ENCODE assay signal across 8 mouse cellular contexts in genomic region chr1:38897431-38898248, GRCm38 (mm10). TPM values are rescaled to one million over a fixed set of nuclear protein-coding genes. Genes with fewer than 3 reads are reported as not detected.
DNase-seq lines count a peak whose midpoint lies in the region; ATAC-seq and TF ChIP-seq lines count a peak whose summit lies in the region.

Gene Chst10 (minus strand): TSS chr1:38898161.

- ATAC-seq in G1E (ENCODE audit: extremely low read depth, insufficient number of reproducible peaks, low FRiP score, poor library complexity, severe bottlenecking): peak; percentile 76
- peak; percentile 94 for ATAC-seq in hindbrain, embryonic 11.5 days (ENCODE audit: low FRiP score)
- ATAC-seq in lung, embryonic 16.5 days (ENCODE audit: low read depth): peak; percentile 92

- TF ChIP-seq CTCF in G1E (IDR thresholded peaks at IDR 0.05; ENCODE audit: low read depth, low read length): no peak

- peak within 1 kb of the TSS; percentile 75 for H3K4me3 ChIP-seq in G1E (ENCODE audit: low read depth, low read length)
- peak within 1 kb of the TSS; percentile 53 for H3K4me3 ChIP-seq in hindbrain, embryonic 11.5 days (ENCODE audit: low read depth, low read length)
- peak within 1 kb of the TSS; percentile 67 for H3K4me3 ChIP-seq in lung, embryonic 16.5 days (ENCODE audit: low read length)

- H3K4me1 ChIP-seq in G1E (ENCODE audit: insufficient read depth, low read depth, low read length): peaks cover 64% of the 10 kb centered on the region
- peaks cover 4% of the 10 kb centered on the region; the same call in 1 of the 2 replicates for H3K4me1 ChIP-seq in hindbrain, embryonic 11.5 days (replicated peaks; ENCODE audit: control insufficient read depth, insufficient read depth, low read length)
- 0 out of 2 replicates have a peak, but pooled peaks cover 3% of the 10 kb centered on the region for H3K4me1 ChIP-seq in lung, embryonic 16.5 days (replicated peaks; ENCODE audit: control insufficient read depth, insufficient read depth, low read length)

- peak within 1 kb of the TSS; percentile 72 for H3K4me2 ChIP-seq in hindbrain, embryonic 11.5 days (replicated peaks; ENCODE audit: low read depth, low read length)
- peak within 1 kb of the TSS; percentile 93 for H3K4me2 ChIP-seq in lung, embryonic 16.5 days (ENCODE audit: low read depth, low read length)

- 0 out of 2 replicates have a peak, but pooled peaks cover 2% of the 10 kb centered on the region for H3K9me3 ChIP-seq in G1E (replicated peaks)
- no peaks in the 10 kb centered on the region for H3K9me3 ChIP-seq in hindbrain, embryonic 11.5 days (ENCODE audit: control insufficient read depth, low read length)
- no peaks in the 10 kb centered on the region for H3K9me3 ChIP-seq in lung, embryonic 16.5 days (ENCODE audit: control insufficient read depth, low read length)

- peak within 1 kb of the TSS; percentile 66 for H3K9ac ChIP-seq in hindbrain, embryonic 11.5 days (ENCODE audit: low read depth, low read length)
- peak within 1 kb of the TSS; percentile 69 for H3K9ac ChIP-seq in lung, embryonic 16.5 days (ENCODE audit: low read length)

- under 1% methylated on average over 65 of the region's 67 CpGs for WGBS in hindbrain, embryonic 11.5 days
- under 1% methylated on average over 67 of the region's 67 CpGs for WGBS in lung, embryonic 16.5 days

- peak within 1 kb of the TSS; percentile 37 for H3K27ac ChIP-seq in hindbrain, embryonic 11.5 days (ENCODE audit: low read depth, low read length)
- H3K27ac ChIP-seq in lung, embryonic 16.5 days (ENCODE audit: low read length): no peak within 1 kb of the TSS

- peak; percentile 97 for DNase-seq in G1E (ENCODE audit: low spot score)
- peak; percentile 91 to 94 for DNase-seq in cerebellum, postnatal 10 days
- peak; percentile 76 to 81 for DNase-seq in frontal cortex, postnatal 10 days (ENCODE audit: low spot score in 2 of 2)
- peak; percentile 91 for DNase-seq in hindbrain, embryonic 11.5 days (ENCODE audit: low spot score)
- DNase-seq in layer of hippocampus, postnatal 10 days (ENCODE audit: low spot score in 2 of 2): peak; percentile 82 to 86
- DNase-seq in ovary, postnatal 14 days (ENCODE audit: low spot score): peak; percentile 46
- DNase-seq in thymus, postnatal 10 days (ENCODE audit: low spot score in 2 of 2): peak; percentile 94

- no peaks in the 10 kb centered on the region for H3K27me3 ChIP-seq in G1E (ENCODE audit: insufficient read depth, low read length)
- no peaks in the 10 kb centered on the region for H3K27me3 ChIP-seq in hindbrain, embryonic 11.5 days (ENCODE audit: control insufficient read depth, insufficient read depth, low read length)
- H3K27me3 ChIP-seq in lung, embryonic 16.5 days (ENCODE audit: control insufficient read depth, insufficient read depth, low read depth, low read length): no peaks in the 10 kb centered on the region

- peaks cover 31% of the 10 kb centered on the region for H3K36me3 ChIP-seq in G1E (replicated peaks)
- H3K36me3 ChIP-seq in hindbrain, embryonic 11.5 days (ENCODE audit: control insufficient read depth, insufficient read depth, low read length): no peaks in the 10 kb centered on the region
- H3K36me3 ChIP-seq in lung, embryonic 16.5 days (ENCODE audit: control insufficient read depth, insufficient read depth, low read length): no peaks in the 10 kb centered on the region

RNA-seq across cellular contexts. Expression of gene Chst10, which starts in this region (rescaled TPM):
- 110 and 124 TPM in 2 replicates for total RNA-seq in G1E (2014; fragmentation: Nextera tagmentation)
- total RNA-seq in G1E (2017): 41.3 and 45.6 TPM in 2 replicates
- polyA plus RNA-seq in G1E (2012): 19.7 and 22.8 TPM in 2 replicates
- 23.1 and 28.7 TPM in 2 replicates for polyA plus RNA-seq in hindbrain, embryonic 11.5 days (2014; fragmentation: Nextera tagmentation; extraction: Ambion mirVana)
- 10 to 100 TPM; 53.0 to 58.5 TPM for total RNA-seq in layer of hippocampus, postnatal 10 days (2021)
- polyA plus RNA-seq in lung, embryonic 16.5 days (2015; fragmentation: Nextera tagmentation; extraction: Ambion mirVana): 1.1 and 1.2 TPM in 2 replicates

Comparison
In these comparisons a context has a peak if more than half of its experiments do, and no peak if none do; other contexts are left out.
1. DNase-seq: peak in every context shown above with its lines; median percentile 97 in G1E; 94 in thymus, postnatal 10 days; 92 in cerebellum, postnatal 10 days; 91 in hindbrain, embryonic 11.5 days; 84 in layer of hippocampus, postnatal 10 days; 78 in frontal cortex, postnatal 10 days; 46 in ovary, postnatal 14 days.